Mouse (Mus musculus): ENCODE results near the gene 5730409E04Rik. TPM values are rescaled to one million over a fixed set of nuclear protein-coding genes. Genes with fewer than 3 reads are reported as not detected.

5730409E04Rik gene
- polyA plus RNA-seq (2016; fragmentation: Nextera tagmentation; extraction: Ambion mirVana): 1.3 and 1.8 TPM in 2 replicates

GRCm38 (mm10) chr4:126609606-126610181, at the start of gene 5730409E04Rik:
TSS of gene 5730409E04Rik (plus strand) at chr4:126609818.
- H3K4me1 ChIP-seq: peaks cover 9% of the 10 kb centered on the region
- H3K36me3 ChIP-seq: peaks cover 4% of the 10 kb centered on the region; the same call in 1 of the 2 replicates
- 1% methylated on average over 48 of the region's 48 CpGs for WGBS
- DNase-seq (ENCODE audit: low spot score): peak; percentile 80
- H3K27ac ChIP-seq: peak within 1 kb of the TSS; percentile 94
- H3K27me3 ChIP-seq (ENCODE audit: low read depth, poor library complexity, severe bottlenecking): no peaks in the 10 kb centered on the region
- H3K9me3 ChIP-seq (replicated peaks): no peaks in the 10 kb centered on the region
- peak within 1 kb of the TSS; percentile 75 for H3K4me3 ChIP-seq

GRCm38 (mm10) chr4:126563798-126564197, 45.8 kb upstream of the 5730409E04Rik start:
- Histone ChIP-seq H3K36me3 (peaks cover 98% of the 10 kb centered on the region), H3K4me1 (no peaks in the 10 kb centered on the region)
- 90% methylated on average over 6 of the region's 6 CpGs for WGBS

GRCm38 (mm10) chr4:126567243-126567642, 42.4 kb upstream of the 5730409E04Rik start:
- Histone ChIP-seq H3K4me3 (no peak overlapping the region), H3K27me3 (ENCODE audit: low read depth, poor library complexity, severe bottlenecking) (no peaks in the 10 kb centered on the region), H3K4me1 (no peaks in the 10 kb centered on the region), H3K27ac (no peak overlapping the region), H3K9me3 (replicated peaks) (no peaks in the 10 kb centered on the region), H3K36me3 (peaks cover 99% of the 10 kb centered on the region)
- DNase-seq (ENCODE audit: low spot score): no peak
- WGBS: 93% methylated on average over 4 of the region's 4 CpGs

More at GRCm38 (mm10) chr4:126563798-126564197, 45.8 kb upstream of the 5730409E04Rik start:
- H3K27ac ChIP-seq: no peak overlapping the region
- no peak for DNase-seq (ENCODE audit: low spot score)
- no peaks in the 10 kb centered on the region for H3K9me3 ChIP-seq (replicated peaks)
- H3K4me3 ChIP-seq: no peak overlapping the region
- H3K27me3 ChIP-seq (ENCODE audit: low read depth, poor library complexity, severe bottlenecking): no peaks in the 10 kb centered on the region

GRCm38 (mm10) chr4:126569783-126570182, 39.8 kb upstream of the 5730409E04Rik start:
- Histone ChIP-seq H3K4me3 (no peak overlapping the region), H3K27ac (no peak overlapping the region), H3K27me3 (ENCODE audit: low read depth, poor library complexity, severe bottlenecking) (no peaks in the 10 kb centered on the region), H3K4me1 (no peaks in the 10 kb centered on the region), H3K9me3 (replicated peaks) (no peaks in the 10 kb centered on the region), H3K36me3 (peaks cover 99% of the 10 kb centered on the region)
- WGBS: 95% methylated on average over 3 of the region's 3 CpGs
- DNase-seq (ENCODE audit: low spot score): no peak

- no peak overlapping the region for H3K4me3 ChIP-seq
- H3K4me1 ChIP-seq: no peaks in the 10 kb centered on the region
- no peaks in the 10 kb centered on the region for H3K9me3 ChIP-seq (replicated peaks)
- H3K27ac ChIP-seq: no peak overlapping the region
- no peak for DNase-seq (ENCODE audit: low spot score)
- H3K27me3 ChIP-seq (ENCODE audit: low read depth, poor library complexity, severe bottlenecking): no peaks in the 10 kb centered on the region
- H3K36me3 ChIP-seq: peaks cover 100% of the 10 kb centered on the region
- WGBS: 96% methylated on average over 5 of the region's 5 CpGs
Observed at GRCm38 (mm10) chr4:126576281-126576680, 33.3 kb upstream of the 5730409E04Rik start.

GRCm38 (mm10) chr4:126577920-126578319, 31.7 kb upstream of the 5730409E04Rik start:
- H3K4me1 ChIP-seq: no peaks in the 10 kb centered on the region
- no peaks in the 10 kb centered on the region for H3K27me3 ChIP-seq (ENCODE audit: low read depth, poor library complexity, severe bottlenecking)
- H3K4me3 ChIP-seq: no peak overlapping the region
- DNase-seq (ENCODE audit: low spot score): no peak
- H3K27ac ChIP-seq: no peak overlapping the region
- peaks cover 100% of the 10 kb centered on the region for H3K36me3 ChIP-seq
- 94% methylated on average over 3 of the region's 3 CpGs for WGBS
- no peaks in the 10 kb centered on the region for H3K9me3 ChIP-seq (replicated peaks)

DNA sequence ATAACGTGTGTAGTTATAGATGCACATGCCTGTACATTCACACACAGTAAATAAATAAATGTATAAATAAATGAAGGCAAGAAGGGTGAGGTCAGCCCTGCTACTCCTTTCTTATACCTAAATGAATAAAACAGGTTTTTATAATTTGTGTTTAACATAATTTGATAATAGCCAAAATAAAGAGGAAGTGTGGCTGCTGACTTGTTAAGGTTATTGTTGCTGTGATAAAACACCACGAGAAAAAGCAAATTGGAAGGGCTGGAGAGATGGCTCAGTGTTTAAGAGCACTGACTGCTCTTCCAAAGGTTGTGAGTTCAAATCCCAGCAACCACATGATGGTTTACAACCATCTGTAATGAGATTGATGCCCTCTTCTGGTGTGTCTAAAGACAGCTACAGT, 30.5 kb upstream of the 5730409E04Rik start:
- Histone ChIP-seq H3K4me1 (no peaks in the 10 kb centered on the region), H3K9me3 (replicated peaks) (no peaks in the 10 kb centered on the region), H3K4me3 (no peak overlapping the region), H3K27ac (no peak overlapping the region), H3K36me3 (peaks cover 100% of the 10 kb centered on the region), H3K27me3 (ENCODE audit: low read depth, poor library complexity, severe bottlenecking) (no peaks in the 10 kb centered on the region)
- whole genome bisulfite sequencing: 82% methylated on average over 2 of the region's 2 CpGs
- DNase-seq (ENCODE audit: low spot score): no peak

GRCm38 (mm10) chr4:126585739-126586138, 23.9 kb upstream of the 5730409E04Rik start:
- H3K9me3 ChIP-seq (replicated peaks): no peaks in the 10 kb centered on the region
- no peak overlapping the region for H3K27ac ChIP-seq
- no peaks in the 10 kb centered on the region for H3K27me3 ChIP-seq (ENCODE audit: low read depth, poor library complexity, severe bottlenecking)
- no peak overlapping the region for H3K4me3 ChIP-seq
- WGBS: 97% methylated on average over 13 of the region's 13 CpGs
- peaks cover 99% of the 10 kb centered on the region for H3K36me3 ChIP-seq
- no peaks in the 10 kb centered on the region for H3K4me1 ChIP-seq
- no peak for DNase-seq (ENCODE audit: low spot score)

DNA sequence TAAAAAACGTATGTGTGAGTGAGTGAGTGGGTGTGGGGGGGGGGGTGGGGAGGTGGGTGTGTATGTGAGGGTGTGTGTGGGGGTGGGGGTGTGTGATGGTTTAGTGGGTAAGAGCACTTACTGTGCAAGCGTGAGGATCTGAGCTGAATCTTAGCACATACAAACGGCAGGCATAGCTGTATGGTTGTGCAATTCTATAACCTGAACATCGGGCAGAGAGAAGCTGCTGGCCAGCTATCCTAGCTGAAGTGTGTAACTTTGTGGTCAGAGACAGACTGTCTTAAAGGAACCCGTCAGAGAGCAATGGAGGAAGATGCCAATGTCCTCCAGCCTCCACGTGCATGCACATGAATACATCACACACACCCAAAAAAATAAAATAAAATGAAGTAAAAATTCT, 17.6 kb upstream of the 5730409E04Rik start:
- H3K27me3 ChIP-seq (ENCODE audit: low read depth, poor library complexity, severe bottlenecking): no peaks in the 10 kb centered on the region
- no peaks in the 10 kb centered on the region for H3K9me3 ChIP-seq (replicated peaks)
- H3K4me1 ChIP-seq: no peaks in the 10 kb centered on the region
- WGBS: 95% methylated on average over 6 of the region's 6 CpGs
- no peak for DNase-seq (ENCODE audit: low spot score)
- H3K27ac ChIP-seq: no peak overlapping the region
- H3K4me3 ChIP-seq: no peak overlapping the region
- H3K36me3 ChIP-seq: peaks cover 80% of the 10 kb centered on the region

DNA sequence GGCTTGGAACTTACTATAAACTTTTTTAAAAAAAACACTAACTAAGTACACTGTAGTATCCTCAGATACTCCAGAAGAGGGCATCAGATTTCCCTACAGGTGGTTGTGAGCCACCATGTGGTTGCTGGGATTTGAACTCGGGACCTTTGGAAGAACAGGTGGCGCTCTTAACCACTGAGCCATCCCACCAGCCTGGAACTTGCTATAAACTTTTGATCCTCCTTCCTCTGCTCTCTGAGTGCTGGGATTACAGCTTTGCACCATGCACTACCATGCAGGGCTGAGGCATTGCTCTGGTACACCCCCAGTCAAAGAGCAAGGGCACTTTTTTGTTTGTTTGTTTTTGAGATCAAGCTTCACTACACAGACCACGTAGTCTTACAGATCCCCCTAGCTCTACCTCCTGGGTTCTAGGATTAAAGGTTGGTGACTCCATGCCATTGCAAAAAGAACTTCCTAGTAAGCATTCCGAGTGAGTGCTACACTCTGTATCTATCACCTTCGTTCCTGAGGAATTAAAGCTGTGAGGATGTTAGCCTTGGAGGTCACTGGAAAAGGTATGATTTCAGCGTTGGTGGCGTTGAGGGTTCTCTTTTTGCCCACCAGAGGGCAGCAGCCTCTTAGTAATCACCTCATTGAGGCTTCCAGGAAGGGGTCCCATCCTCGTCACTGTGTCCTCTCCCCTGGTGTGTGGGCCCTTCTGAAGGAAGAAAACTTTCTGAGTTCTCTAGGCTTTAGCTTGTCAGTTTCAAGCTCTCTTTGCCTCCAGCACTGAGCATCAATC, 9.5 kb upstream of the 5730409E04Rik start:
- peak; percentile 81 for DNase-seq (ENCODE audit: low spot score)
- WGBS: 36% methylated on average over 8 of the region's 8 CpGs
- Histone ChIP-seq H3K4me1 (peaks cover 12% of the 10 kb centered on the region), H3K9me3 (replicated peaks) (no peaks in the 10 kb centered on the region), H3K27ac (no peak overlapping the region), H3K4me3 (no peak overlapping the region), H3K27me3 (ENCODE audit: low read depth, poor library complexity, severe bottlenecking) (peaks cover 5% of the 10 kb centered on the region; the same call in 1 of the 2 replicates), H3K36me3 (no peaks in the 10 kb centered on the region)

- H3K9me3 ChIP-seq (replicated peaks): no peaks in the 10 kb centered on the region
- no peaks in the 10 kb centered on the region for H3K36me3 ChIP-seq
- H3K4me3 ChIP-seq: peak overlapping the region; percentile 37
- peaks cover 5% of the 10 kb centered on the region; the same call in 1 of the 2 replicates for H3K27me3 ChIP-seq (ENCODE audit: low read depth, poor library complexity, severe bottlenecking)
- peaks cover 12% of the 10 kb centered on the region for H3K4me1 ChIP-seq
- peak overlapping the region; percentile 66 for H3K27ac ChIP-seq
- 25% methylated on average over 21 of the region's 22 CpGs for WGBS
- peak; percentile 69 for DNase-seq (ENCODE audit: low spot score)
Observed at GRCm38 (mm10) chr4:126601597-126602444, 7.8 kb upstream of the 5730409E04Rik start.

DNA sequence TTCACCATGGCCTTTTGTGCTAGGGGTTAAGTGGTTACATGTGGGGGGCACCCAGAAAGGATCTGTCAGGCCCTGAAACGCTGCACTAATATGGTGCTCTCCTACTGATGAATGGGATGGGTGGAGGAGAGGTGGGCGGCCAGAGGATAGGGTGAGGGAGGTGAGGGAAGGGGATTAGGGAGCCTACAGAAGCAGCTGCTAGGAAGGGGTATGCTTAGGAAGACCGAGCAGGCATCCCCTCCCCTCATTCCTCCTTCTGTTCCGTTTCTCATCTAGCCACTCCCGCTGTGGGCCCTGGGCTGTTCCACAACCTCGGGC, 7.2 kb upstream of the 5730409E04Rik start:
- 5% methylated on average over 6 of the region's 6 CpGs for WGBS
- peak overlapping the region; percentile 66 for H3K27ac ChIP-seq
- peaks cover 5% of the 10 kb centered on the region; the same call in 1 of the 2 replicates for H3K27me3 ChIP-seq (ENCODE audit: low read depth, poor library complexity, severe bottlenecking)
- H3K36me3 ChIP-seq: no peaks in the 10 kb centered on the region
- no peaks in the 10 kb centered on the region for H3K9me3 ChIP-seq (replicated peaks)
- peaks cover 12% of the 10 kb centered on the region for H3K4me1 ChIP-seq
- no peak for DNase-seq (ENCODE audit: low spot score)
- peak overlapping the region; percentile 37 for H3K4me3 ChIP-seq

DNA sequence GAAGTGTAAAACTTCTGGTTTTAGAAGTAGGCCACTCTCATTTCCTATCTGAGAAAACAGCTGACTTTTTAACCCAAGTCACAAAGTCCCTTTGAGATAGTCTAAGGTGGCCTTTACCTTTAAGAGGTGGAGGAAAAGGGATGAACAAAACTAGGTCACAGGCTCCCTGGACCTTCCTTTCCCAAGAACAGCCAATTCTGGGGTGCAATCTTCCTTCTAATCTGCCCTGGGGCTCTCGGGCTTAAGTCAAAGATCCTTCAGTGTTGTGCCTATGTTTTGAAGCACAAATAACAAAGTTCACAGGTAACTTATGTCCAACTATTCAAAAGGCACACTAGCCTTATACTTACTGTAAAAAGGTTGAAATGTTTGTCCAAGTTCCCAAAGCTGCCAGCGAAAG, 5.5 kb upstream of the 5730409E04Rik start:
- Histone ChIP-seq H3K27me3 (ENCODE audit: low read depth, poor library complexity, severe bottlenecking) (peaks cover 5% of the 10 kb centered on the region; the same call in 1 of the 2 replicates), H3K4me1 (peaks cover 12% of the 10 kb centered on the region), H3K36me3 (no peaks in the 10 kb centered on the region), H3K27ac (no peak overlapping the region), H3K4me3 (no peak overlapping the region), H3K9me3 (replicated peaks) (no peaks in the 10 kb centered on the region)
- no peak for DNase-seq (ENCODE audit: low spot score)
- WGBS: 83% methylated on average over 2 of the region's 2 CpGs
